Mouse (Mus musculus): ENCODE measurements around the gene Dpm3.

DNA sequence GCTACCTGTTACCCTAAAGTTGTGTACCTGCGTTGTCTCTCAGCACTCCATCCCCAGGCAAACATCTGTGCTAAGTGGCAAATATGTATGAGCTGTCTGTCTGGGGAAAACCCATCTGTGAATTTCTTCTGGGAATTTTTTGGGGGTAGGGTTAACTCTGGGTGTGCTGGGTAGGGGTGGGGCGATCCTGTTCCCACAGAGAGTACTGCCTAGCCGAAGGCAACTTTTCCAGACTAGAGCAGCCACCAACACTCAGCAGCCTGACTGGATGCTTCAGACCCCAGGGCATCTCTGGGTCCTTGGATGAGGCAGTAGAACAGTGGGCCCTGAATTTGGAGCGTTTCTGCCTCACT lies 23.1 kb downstream of the Dpm3 start:
- TF ChIP-seq CTCF (IDR thresholded peaks at IDR 0.05; ENCODE audit: extremely low read depth, insufficient read length, insufficient replicate concordance, low read depth, low read length), result no peak
- no peak for TF ChIP-seq POLR2A (IDR thresholded peaks at IDR 0.05; ENCODE audit: low read depth, low read length)

All from small intestine, adult 2 months (tissue).